In the genomic region with DNA sequence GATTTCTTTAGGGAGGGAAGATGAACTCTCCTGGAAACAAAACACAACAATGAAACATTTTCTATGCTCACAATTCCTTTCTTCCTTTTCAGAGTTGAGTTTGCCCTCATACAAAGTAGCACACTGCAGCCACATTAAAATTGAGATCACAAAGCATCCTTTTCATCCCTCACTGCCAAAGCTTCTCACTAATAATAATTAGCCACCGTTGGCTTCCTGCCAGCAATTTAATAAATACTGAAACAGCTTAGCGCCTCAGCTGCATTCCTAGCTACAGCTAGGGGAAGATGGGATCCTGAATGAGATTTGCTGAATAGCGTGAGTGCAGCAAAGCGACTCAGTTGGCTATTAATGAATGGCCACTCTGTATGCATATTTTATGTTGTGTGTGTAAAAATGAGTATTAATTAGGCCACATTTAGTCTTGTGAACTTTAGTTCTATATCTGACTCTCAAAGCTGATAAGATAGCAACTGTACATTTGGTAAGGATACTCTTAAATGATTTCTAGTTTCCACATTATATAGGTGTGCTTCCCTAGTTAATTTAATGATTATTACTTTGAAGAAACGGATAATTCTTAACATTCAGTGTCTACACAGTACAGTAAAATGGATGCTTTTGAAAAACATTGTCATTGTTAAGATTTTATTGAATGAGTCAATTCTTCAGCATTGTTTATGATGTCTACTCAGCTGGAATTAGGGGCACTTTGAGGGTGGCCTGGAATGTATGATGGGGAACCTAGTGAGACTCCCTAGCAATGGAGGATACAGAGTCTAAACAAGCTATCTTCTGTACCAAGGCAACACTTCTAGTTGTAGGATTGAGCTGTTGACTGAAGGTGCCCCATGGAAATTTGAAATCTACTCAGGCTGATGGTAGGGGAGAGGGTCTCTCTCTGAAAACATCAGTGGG, we compare ENCODE assay signal across 10 mouse cellular contexts.
DNase-seq lines count a peak whose midpoint lies in the region; ATAC-seq lines count a peak whose summit lies in the region.
"Had no signal": no experiment of that assay in that cellular context is flagged by ENCODE, and none has a peak within 500 bp of the region (broad histone marks: within the 10 kb centered on the region; RNA-seq: fewer than 3 reads in every experiment).

No protein-coding gene starts in this region.

- peak; percentile 18 to 43 for DNase-seq in left cerebral cortex, adult 9 months (ENCODE audit: low spot score in 2 of 2)
- no peak for DNase-seq in left cerebral cortex, postnatal 36 days (ENCODE audit: low spot score in 2 of 2)
- DNase-seq in left cerebral cortex, postnatal 10 days (ENCODE audit: extremely low spot score in 1 of 2, low spot score in 2 of 2) = peak; percentile 18 to 71
- DNase-seq in right cerebral cortex, postnatal 25 days = peak; percentile 11
- no peak for DNase-seq in urinary bladder, adult 18-20 months (ENCODE audit: low spot score in 2 of 2)
- DNase-seq in spleen, adult 12 weeks (ENCODE audit: low spot score) = no peak
- no peak for DNase-seq in spleen, adult 18-20 months
- DNase-seq: adrenal gland, postnatal 36 days had no signal

- 5% methylated on average over 5 of the region's 5 CpGs for WGBS in forebrain, embryonic 15.5 days

- H3K27ac ChIP-seq in forebrain, embryonic 15.5 days (replicated peaks) = no peak overlapping the region

- H3K4me3 ChIP-seq in forebrain, embryonic 15.5 days = no peak overlapping the region
- H3K4me3 ChIP-seq: erythroblast, embryonic 14.5 days had no signal

- no peaks in the 10 kb centered on the region for H3K9me3 ChIP-seq in forebrain, embryonic 15.5 days

- no peak overlapping the region for H3K9ac ChIP-seq in forebrain, embryonic 15.5 days (replicated peaks)

- H3K4me1 ChIP-seq in forebrain, embryonic 15.5 days = peaks cover 8% of the 10 kb centered on the region; the same call in 1 of the 2 replicates

- intact Hi-C loops in left cerebral cortex, postnatal 36 days (cut with DNase I) = no loop called here
- intact Hi-C loops in left cerebral cortex, postnatal 10 days (cut with DNase I) = no loop called here

- H3K27me3 ChIP-seq in forebrain, embryonic 15.5 days = no peaks in the 10 kb centered on the region

- ATAC-seq in forebrain, embryonic 15.5 days (replicated peaks) = peak; percentile 96

- no peak overlapping the region for H3K4me2 ChIP-seq in forebrain, embryonic 15.5 days (replicated peaks)

- no peaks in the 10 kb centered on the region for H3K36me3 ChIP-seq in forebrain, embryonic 15.5 days

Comparison
In these comparisons a context has a peak if more than half of its experiments do, and no peak if none do; other contexts are left out.
1. DNase-seq: peak in left cerebral cortex, adult 9 months (2 of 2), left cerebral cortex, postnatal 10 days (2 of 2) and right cerebral cortex, postnatal 25 days (single experiment); none in left cerebral cortex, postnatal 36 days (0 of 2), urinary bladder, adult 18-20 months (0 of 2), spleen, adult 12 weeks (single experiment) and spleen, adult 18-20 months (0 of 2).